Mouse (Mus musculus) heart, adult 2 months (tissue): ENCODE measurements around the gene Eps8l2.

Experiments
- CTCF ChIP-seq: fragments of 200-600 bp; IDR thresholded peaks from 2 replicates; pipeline ENCODE4 v1.8.1; 2022; ENCODE audit warnings: antibody characterized with exemption, mild to moderate bottlenecking, moderate library complexity
- EP300 ChIP-seq: fragments of 200-500 bp; IDR thresholded peaks from 2 replicates; pipeline ENCODE4 v1.6.1; 2011; ENCODE audit warnings: low read depth, low read length, control low read depth; ENCODE audit not compliant: insufficient read depth
- POLR2A ChIP-seq: fragments of 200-500 bp; IDR thresholded peaks from 2 replicates; pipeline ENCODE4 v1.6.1; 2011; ENCODE audit warnings: mild to moderate bottlenecking, low read depth, low read length, control low read depth; ENCODE audit not compliant: insufficient read depth

DNA sequence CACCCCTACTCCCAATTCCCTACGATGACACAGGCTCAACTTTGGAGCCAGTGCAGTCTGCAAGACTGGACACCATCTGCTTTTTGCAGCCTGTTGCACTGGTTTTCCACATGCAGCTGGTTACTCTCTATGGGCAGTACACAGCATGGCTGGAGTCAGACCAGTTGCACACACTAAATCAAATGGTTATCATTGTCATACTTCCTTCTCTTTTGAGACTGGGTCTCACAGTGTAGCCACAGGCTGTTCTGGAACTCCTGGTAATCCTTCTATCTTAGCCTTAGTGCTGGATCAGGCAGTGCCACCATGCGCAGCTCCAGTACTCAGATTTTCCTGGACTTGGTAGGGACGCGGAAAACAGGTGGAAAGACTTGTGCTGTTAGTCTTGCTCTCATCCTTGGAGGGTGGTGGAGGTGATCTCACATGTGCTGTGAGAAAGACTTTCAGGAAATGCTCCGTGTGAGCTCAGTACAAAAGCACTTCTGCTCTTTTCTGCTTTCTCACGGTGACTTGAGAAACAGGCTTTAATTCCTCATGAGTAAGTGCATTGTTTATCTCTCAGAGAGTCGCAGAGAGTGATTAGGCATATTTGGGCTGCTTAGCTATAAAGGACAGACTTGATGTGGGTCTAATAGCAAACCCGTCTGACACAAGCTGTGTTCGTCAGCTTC, 54.0 kb downstream of the Eps8l2 start:
- no peak for TF ChIP-seq CTCF
- no peak for TF ChIP-seq EP300
- no peak for TF ChIP-seq POLR2A
